Mouse (Mus musculus) liver, embryonic 11.5 days (tissue): ENCODE measurements around the gene Agap1. TPM values are rescaled to one million over a fixed set of nuclear protein-coding genes. Genes with fewer than 3 reads are reported as not detected.

Source experiments
- ATAC-seq: fragments of 200-750 bp; cut with Nextera tagmentation; replicated peaks from 2 replicates; pipeline ENCODE4 v1.8.0; 2017; ENCODE audit warnings: moderate number of reproducible peaks, mild to moderate bottlenecking, moderate TSS enrichment, moderate library complexity; ENCODE audit not compliant: low FRiP score
- DNase-seq: peaks from one replicate; pipeline ENCODE4 v3.0.0-alpha.2; 2017; ENCODE audit warnings: low spot score
- H3K27ac ChIP-seq: fragments of 300-500 bp; sonication (generic); 2 replicates; pipeline ENCODE4 v1.5.1; 2014; ENCODE audit warnings: mild to moderate bottlenecking, low read depth, low read length, control low read depth
- H3K27me3 ChIP-seq: fragments of 300-500 bp; sonication (generic); replicated peaks from 2 replicates; pipeline ENCODE4 v1.6.1; 2014; ENCODE audit warnings: low read length, mixed read lengths; ENCODE audit not compliant: control insufficient read depth, insufficient read depth
- H3K36me3 ChIP-seq: fragments of 300-500 bp; sonication (generic); 2 replicates; pipeline ENCODE4 v1.6.1; 2014; ENCODE audit warnings: mild to moderate bottlenecking, low read length, moderate library complexity, mixed read lengths; ENCODE audit not compliant: control insufficient read depth, insufficient read depth
- H3K4me1 ChIP-seq: fragments of 300-500 bp; sonication (generic); replicated peaks from 2 replicates; pipeline ENCODE4 v1.6.1; 2014; ENCODE audit warnings: low read length, mixed read lengths; ENCODE audit not compliant: control insufficient read depth, insufficient read depth
- H3K4me2 ChIP-seq: fragments of 300-500 bp; sonication (generic); 2 replicates; pipeline ENCODE4 v1.6.1; 2014; ENCODE audit warnings: mild to moderate bottlenecking, control low read depth, moderate library complexity
- H3K4me3 ChIP-seq: fragments of 300-500 bp; sonication (generic); 2 replicates; pipeline ENCODE4 v1.5.1; 2014; ENCODE audit warnings: low read depth, low read length, control low read depth
- H3K9ac ChIP-seq: fragments of 300-500 bp; sonication (generic); 2 replicates; pipeline ENCODE4 v1.6.1; 2014; ENCODE audit warnings: low read depth, low read length, control low read depth
- H3K9me3 ChIP-seq: fragments of 300-500 bp; sonication (generic); 2 replicates; pipeline ENCODE4 v1.6.1; 2016; ENCODE audit warnings: low read length, inconsistent platforms, mixed read lengths; ENCODE audit not compliant: control insufficient read depth
- WGBS: fragments of 180-500 bp; shearing (Covaris S2); extraction: QIAGEN DNeasy Blood & Tissue Kit; methylation state at CpG from one replicate; pipeline ENCODE4 v1.1.7; 2014; 5-methylcytosine and 5-hydroxymethylcytosine counted together
- polyA plus RNA-seq: library from polyadenylated mRNA; unstranded; fragments of >200 nt; fragmentation: Nextera tagmentation; extraction: Ambion mirVana; gene quantifications from 2 replicates; pipeline ENCODE4 v1.2.1, GENCODE M21; 2014

Agap1 gene
- polyA plus RNA-seq, 1 experiment from 2014 or later, result 4.6 TPM

DNA sequence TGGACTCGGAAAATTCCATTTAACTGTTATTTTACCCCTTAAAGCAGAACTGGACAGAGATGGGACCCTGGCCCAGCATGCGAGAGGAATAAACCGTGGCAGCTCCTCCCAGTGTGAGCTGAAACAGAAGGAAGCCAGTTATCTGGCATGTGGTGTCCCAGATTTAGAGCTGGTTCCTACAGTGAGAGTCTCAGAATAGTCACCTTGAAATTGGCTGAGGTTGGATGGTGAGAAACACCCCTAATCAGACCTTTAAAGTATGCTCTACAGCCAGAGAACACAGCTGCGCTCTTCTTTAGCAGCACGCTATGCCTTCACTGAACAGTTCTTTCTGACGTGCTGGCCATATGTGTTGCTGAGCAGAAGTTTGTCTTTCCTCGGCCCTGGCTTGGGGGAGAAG lies 168.2 kb downstream of the Agap1 start:
- Histone ChIP-seq H3K36me3 (no peaks in the 10 kb centered on the region), H3K27me3 (no peaks in the 10 kb centered on the region), H3K4me1 (no peaks in the 10 kb centered on the region; the same call in 1 of the 2 replicates), H3K27ac (no peak overlapping the region), H3K9me3 (no peaks in the 10 kb centered on the region), H3K4me2 (no peak overlapping the region), H3K4me3 (no peak overlapping the region), H3K9ac (no peak overlapping the region)
- ATAC-seq (no peak), DNase-seq (no peak)
- 81% methylated on average over 7 of the region's 7 CpGs for WGBS

DNA sequence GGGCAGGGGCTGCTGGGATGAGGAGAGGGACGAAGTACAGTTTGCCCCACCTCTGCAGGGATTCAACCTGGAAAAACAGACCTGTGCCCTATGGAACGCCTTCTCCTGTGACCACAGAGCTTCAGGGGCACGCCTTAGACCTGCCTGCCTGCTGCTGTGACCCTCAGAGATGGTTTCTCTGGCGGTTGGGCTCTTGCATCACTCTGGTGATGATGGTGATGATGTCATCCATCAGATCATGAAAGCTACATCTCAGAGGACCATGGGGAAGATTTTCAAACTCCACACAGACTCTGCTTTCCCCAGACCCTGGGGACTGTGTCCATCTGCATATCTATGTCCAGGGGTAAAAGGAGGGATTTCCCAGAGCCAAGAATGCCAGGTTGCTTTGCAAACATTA lies 170.7 kb downstream of the Agap1 start:
- Histone ChIP-seq H3K4me1 (no peaks in the 10 kb centered on the region), H3K27me3 (no peaks in the 10 kb centered on the region), H3K36me3 (no peaks in the 10 kb centered on the region; the same call in none of the 2 replicates), H3K4me3 (no peak overlapping the region), H3K9ac (no peak overlapping the region), H3K4me2 (no peak overlapping the region), H3K27ac (no peak overlapping the region), H3K9me3 (no peaks in the 10 kb centered on the region)
- ATAC-seq, result no peak
- 83% methylated on average over 4 of the region's 4 CpGs for WGBS
- DNase-seq, result no peak

GRCm38 (mm10) chr1:89625967-89626366 lies 171.4 kb downstream of the Agap1 start:
- WGBS, result 89% methylated on average over 7 of the region's 7 CpGs
- Histone ChIP-seq H3K9ac (no peak overlapping the region), H3K4me1 (no peaks in the 10 kb centered on the region), H3K4me2 (no peak overlapping the region), H3K27ac (no peak overlapping the region), H3K27me3 (no peaks in the 10 kb centered on the region), H3K36me3 (no peaks in the 10 kb centered on the region; the same call in none of the 2 replicates), H3K4me3 (no peak overlapping the region), H3K9me3 (no peaks in the 10 kb centered on the region)
- DNase-seq, result no peak
- no peak for ATAC-seq

GRCm38 (mm10) chr1:89626940-89627339 lies 172.3 kb downstream of the Agap1 start:
- no peak overlapping the region for H3K4me2 ChIP-seq
- ATAC-seq (no peak), DNase-seq (no peak)
- H3K27me3 ChIP-seq, result no peaks in the 10 kb centered on the region
- H3K9me3 ChIP-seq, result no peaks in the 10 kb centered on the region
- no peak overlapping the region for H3K4me3 ChIP-seq
- no peaks in the 10 kb centered on the region for H3K4me1 ChIP-seq
- H3K27ac ChIP-seq, result no peak overlapping the region
- H3K9ac ChIP-seq, result no peak overlapping the region
- H3K36me3 ChIP-seq, result no peaks in the 10 kb centered on the region; the same call in none of the 2 replicates
- WGBS, result 82% methylated on average over 10 of the region's 10 CpGs

DNA sequence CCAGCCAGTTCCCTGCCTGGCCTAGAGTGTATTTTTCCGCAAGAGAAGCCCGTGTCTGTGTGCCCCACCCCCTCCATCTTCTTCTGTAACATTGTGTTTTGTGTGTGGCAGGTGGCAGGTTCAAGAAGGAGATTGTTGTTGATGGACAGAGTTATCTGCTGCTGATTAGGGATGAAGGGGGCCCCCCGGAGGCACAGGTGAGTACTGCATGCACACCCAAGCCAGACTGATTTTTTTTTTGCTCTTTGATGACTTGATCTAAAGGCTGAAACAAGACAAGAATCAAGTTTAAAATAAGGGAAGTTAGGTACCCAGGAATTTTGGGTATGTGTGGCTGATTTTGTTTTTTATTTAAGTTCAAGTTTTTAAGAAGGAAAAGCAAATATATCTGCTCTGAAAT lies 173.0 kb downstream of the Agap1 start:
- Histone ChIP-seq H3K36me3 (no peaks in the 10 kb centered on the region; the same call in none of the 2 replicates), H3K4me2 (no peak overlapping the region), H3K9ac (no peak overlapping the region), H3K4me3 (no peak overlapping the region), H3K9me3 (no peaks in the 10 kb centered on the region), H3K27me3 (no peaks in the 10 kb centered on the region), H3K27ac (no peak overlapping the region), H3K4me1 (no peaks in the 10 kb centered on the region)
- WGBS, result 63% methylated on average over 3 of the region's 3 CpGs
- ATAC-seq, result no peak
- no peak for DNase-seq

GRCm38 (mm10) chr1:89630836-89631235 lies 176.2 kb downstream of the Agap1 start:
- H3K9ac ChIP-seq, result no peak overlapping the region
- H3K4me2 ChIP-seq, result no peak overlapping the region
- no peak overlapping the region for H3K27ac ChIP-seq
- H3K4me3 ChIP-seq, result no peak overlapping the region
- DNase-seq (no peak), ATAC-seq (0 out of 2 replicates have a peak, but pooled peaks have one; percentile 61)
- no peaks in the 10 kb centered on the region for H3K4me1 ChIP-seq
- no peaks in the 10 kb centered on the region for H3K9me3 ChIP-seq
- H3K36me3 ChIP-seq, result peaks cover 3% of the 10 kb centered on the region
- H3K27me3 ChIP-seq, result no peaks in the 10 kb centered on the region
- 70% methylated on average over 4 of the region's 4 CpGs for WGBS

DNA sequence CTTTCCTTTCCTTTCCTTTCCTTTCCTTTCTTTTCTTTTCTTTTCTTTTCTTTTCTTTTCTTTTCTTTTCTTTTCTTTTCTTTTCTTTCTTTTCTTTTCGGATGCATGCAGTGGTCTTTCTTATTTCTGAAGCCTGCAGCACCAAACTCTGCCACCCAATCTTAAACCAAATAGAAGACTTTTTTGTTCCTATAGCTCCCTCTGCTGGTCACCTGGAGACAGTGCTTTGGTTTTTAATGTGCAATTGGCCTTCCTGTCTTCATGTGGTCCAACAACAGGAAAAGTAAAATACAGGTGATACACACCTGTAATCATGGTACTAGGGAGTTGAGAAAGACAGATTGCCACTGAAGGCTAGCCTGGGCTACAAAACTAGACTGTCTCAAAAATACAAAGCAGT lies 177.1 kb downstream of the Agap1 start:
- H3K4me1 ChIP-seq, result no peaks in the 10 kb centered on the region
- H3K4me2 ChIP-seq, result no peak overlapping the region
- H3K36me3 ChIP-seq, result peaks cover 3% of the 10 kb centered on the region
- no peak overlapping the region for H3K9ac ChIP-seq
- H3K9me3 ChIP-seq, result no peaks in the 10 kb centered on the region
- H3K4me3 ChIP-seq, result no peak overlapping the region
- no peak for DNase-seq
- no peaks in the 10 kb centered on the region for H3K27me3 ChIP-seq
- no peak for ATAC-seq
- 17% methylated on average over 1 of the region's 1 CpGs for WGBS
- H3K27ac ChIP-seq, result no peak overlapping the region

GRCm38 (mm10) chr1:89634055-89634454 lies 179.4 kb downstream of the Agap1 start:
- no peak overlapping the region for H3K27ac ChIP-seq
- no peak for ATAC-seq
- H3K4me2 ChIP-seq, result no peak overlapping the region
- H3K4me1 ChIP-seq, result no peaks in the 10 kb centered on the region
- no peak overlapping the region for H3K4me3 ChIP-seq
- H3K36me3 ChIP-seq, result peaks cover 6% of the 10 kb centered on the region; the same call in 1 of the 2 replicates
- no peak overlapping the region for H3K9ac ChIP-seq
- WGBS, result 74% methylated on average over 14 of the region's 14 CpGs
- H3K9me3 ChIP-seq, result no peaks in the 10 kb centered on the region
- H3K27me3 ChIP-seq, result no peaks in the 10 kb centered on the region
- no peak for DNase-seq

DNA sequence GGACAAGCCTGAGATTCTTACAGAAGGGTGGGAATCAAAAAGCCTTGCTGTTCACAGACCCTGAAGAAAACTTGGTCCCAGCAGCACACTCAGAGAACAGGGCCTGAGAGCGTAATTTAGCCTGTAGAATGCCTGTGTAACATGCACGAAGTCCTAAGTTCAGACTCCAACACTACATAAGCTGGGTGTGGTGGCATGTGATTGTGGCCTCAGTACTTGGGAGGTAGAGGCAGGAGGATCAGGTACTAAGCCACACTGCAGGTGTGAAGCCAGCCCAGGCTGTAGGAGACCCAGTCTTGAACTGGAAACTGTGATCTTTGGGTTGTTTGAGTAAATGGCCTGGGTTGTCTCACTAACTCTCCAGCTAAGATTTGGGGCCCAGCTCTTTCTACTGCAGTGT lies 180.5 kb downstream of the Agap1 start:
- ATAC-seq (no peak), DNase-seq (no peak)
- no peak overlapping the region for H3K27ac ChIP-seq
- no peak overlapping the region for H3K9ac ChIP-seq
- no peaks in the 10 kb centered on the region for H3K9me3 ChIP-seq
- peaks cover 6% of the 10 kb centered on the region; the same call in 1 of the 2 replicates for H3K36me3 ChIP-seq
- H3K4me1 ChIP-seq, result no peaks in the 10 kb centered on the region
- H3K4me3 ChIP-seq, result no peak overlapping the region
- WGBS, result 86% methylated on average over 2 of the region's 2 CpGs
- H3K27me3 ChIP-seq, result no peaks in the 10 kb centered on the region
- no peak overlapping the region for H3K4me2 ChIP-seq
